Mouse (Mus musculus): ENCODE results near the gene 5530401A14Rik. TPM values are rescaled to one million over a fixed set of nuclear protein-coding genes. Genes with fewer than 3 reads are reported as not detected.

5530401A14Rik gene
- polyA plus RNA-seq, 1 experiment from 2014 or later: not detected

GRCm38 (mm10) chr11:81871506-81872213 lies 11.2 kb downstream of the 5530401A14Rik start:
- H3K9ac ChIP-seq: no peak overlapping the region
- H3K4me1 ChIP-seq (replicated peaks): no peaks in the 10 kb centered on the region
- H3K4me3 ChIP-seq (replicated peaks): no peak overlapping the region
- no peak for ATAC-seq (ENCODE audit: insufficient read depth)
- 47% methylated on average over 9 of the region's 9 CpGs for WGBS (ENCODE audit: insufficient replicate concordance)
- no peaks in the 10 kb centered on the region for H3K36me3 ChIP-seq (replicated peaks)
- no peaks in the 10 kb centered on the region for H3K27me3 ChIP-seq
- no peak overlapping the region for H3K27ac ChIP-seq (replicated peaks)
- no peak overlapping the region for H3K4me2 ChIP-seq
- no peaks in the 10 kb centered on the region for H3K9me3 ChIP-seq (replicated peaks)

GRCm38 (mm10) chr11:81896511-81896910 lies 36.0 kb downstream of the 5530401A14Rik start:
- ATAC-seq (ENCODE audit: insufficient read depth): no peak
- Histone ChIP-seq H3K9ac (no peak overlapping the region), H3K27ac (replicated peaks) (no peak overlapping the region), H3K4me2 (no peak overlapping the region), H3K27me3 (no peaks in the 10 kb centered on the region), H3K4me3 (replicated peaks) (no peak overlapping the region), H3K36me3 (replicated peaks) (no peaks in the 10 kb centered on the region), H3K4me1 (replicated peaks) (no peaks in the 10 kb centered on the region), H3K9me3 (replicated peaks) (no peaks in the 10 kb centered on the region)
- WGBS (ENCODE audit: insufficient replicate concordance): 55% methylated on average over 6 of the region's 6 CpGs

- no peak overlapping the region for H3K4me2 ChIP-seq
Observed at GRCm38 (mm10) chr11:81897547-81898354, 37.3 kb downstream of the 5530401A14Rik start.

GRCm38 (mm10) chr11:81902318-81902717 lies 41.8 kb downstream of the 5530401A14Rik start:
- no peaks in the 10 kb centered on the region for H3K27me3 ChIP-seq
- H3K4me1 ChIP-seq (replicated peaks): no peaks in the 10 kb centered on the region
- H3K9me3 ChIP-seq (replicated peaks): no peaks in the 10 kb centered on the region
- no peak overlapping the region for H3K9ac ChIP-seq
- H3K27ac ChIP-seq (replicated peaks): no peak overlapping the region
- ATAC-seq (ENCODE audit: insufficient read depth): no peak
- no peak overlapping the region for H3K4me2 ChIP-seq
- no peak overlapping the region for H3K4me3 ChIP-seq (replicated peaks)
- no peaks in the 10 kb centered on the region for H3K36me3 ChIP-seq (replicated peaks)

More at GRCm38 (mm10) chr11:81897547-81898354, 37.3 kb downstream of the 5530401A14Rik start:
- Histone ChIP-seq H3K36me3 (replicated peaks) (no peaks in the 10 kb centered on the region), H3K27ac (replicated peaks) (no peak overlapping the region), H3K4me1 (replicated peaks) (no peaks in the 10 kb centered on the region), H3K4me3 (replicated peaks) (no peak overlapping the region), H3K27me3 (no peaks in the 10 kb centered on the region), H3K9me3 (replicated peaks) (no peaks in the 10 kb centered on the region), H3K9ac (no peak overlapping the region)
- no peak for ATAC-seq (ENCODE audit: insufficient read depth)
- WGBS (ENCODE audit: insufficient replicate concordance): 10% methylated on average over 8 of the region's 8 CpGs

GRCm38 (mm10) chr11:81908760-81909159 lies 48.3 kb downstream of the 5530401A14Rik start:
- WGBS (ENCODE audit: insufficient replicate concordance): 56% methylated on average over 1 of the region's 1 CpGs
- no peak for ATAC-seq (ENCODE audit: insufficient read depth)
- no peak overlapping the region for H3K27ac ChIP-seq (replicated peaks)

GRCm38 (mm10) chr11:81909397-81909894 lies 49.0 kb downstream of the 5530401A14Rik start:
- no peak overlapping the region for H3K4me2 ChIP-seq
- H3K9ac ChIP-seq: no peak overlapping the region
- ATAC-seq (ENCODE audit: insufficient read depth): no peak
- H3K36me3 ChIP-seq (replicated peaks): no peaks in the 10 kb centered on the region
- no peaks in the 10 kb centered on the region for H3K27me3 ChIP-seq
- H3K4me1 ChIP-seq (replicated peaks): no peaks in the 10 kb centered on the region
- WGBS (ENCODE audit: insufficient replicate concordance): 18% methylated on average over 5 of the region's 5 CpGs
- no peaks in the 10 kb centered on the region for H3K9me3 ChIP-seq (replicated peaks)
- no peak overlapping the region for H3K27ac ChIP-seq (replicated peaks)
- H3K4me3 ChIP-seq (replicated peaks): no peak overlapping the region

More at GRCm38 (mm10) chr11:81908760-81909159, 48.3 kb downstream of the 5530401A14Rik start:
- H3K9ac ChIP-seq: no peak overlapping the region
- H3K9me3 ChIP-seq (replicated peaks): no peaks in the 10 kb centered on the region
- no peaks in the 10 kb centered on the region for H3K4me1 ChIP-seq (replicated peaks)
- no peak overlapping the region for H3K4me3 ChIP-seq (replicated peaks)
- H3K4me2 ChIP-seq: no peak overlapping the region
- H3K27me3 ChIP-seq: no peaks in the 10 kb centered on the region
- H3K36me3 ChIP-seq (replicated peaks): no peaks in the 10 kb centered on the region

GRCm38 (mm10) chr11:81913071-81913470 lies 52.6 kb downstream of the 5530401A14Rik start:
- no peak overlapping the region for H3K9ac ChIP-seq
- no peaks in the 10 kb centered on the region for H3K27me3 ChIP-seq
- H3K4me3 ChIP-seq (replicated peaks): no peak overlapping the region
- H3K9me3 ChIP-seq (replicated peaks): no peaks in the 10 kb centered on the region
- 40% methylated on average over 4 of the region's 4 CpGs for WGBS (ENCODE audit: insufficient replicate concordance)
- no peak for ATAC-seq (ENCODE audit: insufficient read depth)
- no peaks in the 10 kb centered on the region for H3K36me3 ChIP-seq (replicated peaks)
- no peak overlapping the region for H3K4me2 ChIP-seq
- no peaks in the 10 kb centered on the region for H3K4me1 ChIP-seq (replicated peaks)
- no peak overlapping the region for H3K27ac ChIP-seq (replicated peaks)

GRCm38 (mm10) chr11:81915501-81915900 lies 55.0 kb downstream of the 5530401A14Rik start:
- ATAC-seq (ENCODE audit: insufficient read depth): no peak
- Histone ChIP-seq H3K27me3 (no peaks in the 10 kb centered on the region), H3K4me2 (no peak overlapping the region), H3K4me1 (replicated peaks) (no peaks in the 10 kb centered on the region), H3K36me3 (replicated peaks) (no peaks in the 10 kb centered on the region), H3K9me3 (replicated peaks) (no peaks in the 10 kb centered on the region), H3K27ac (replicated peaks) (no peak overlapping the region), H3K9ac (no peak overlapping the region), H3K4me3 (replicated peaks) (no peak overlapping the region)
- WGBS (ENCODE audit: insufficient replicate concordance): 61% methylated on average over 6 of the region's 6 CpGs

GRCm38 (mm10) chr11:81923096-81923495 lies 62.6 kb downstream of the 5530401A14Rik start:
- ATAC-seq (ENCODE audit: insufficient read depth): no peak
- H3K9me3 ChIP-seq (replicated peaks): no peaks in the 10 kb centered on the region
- WGBS (ENCODE audit: insufficient replicate concordance): 45% methylated on average over 2 of the region's 2 CpGs

GRCm38 (mm10) chr11:81923626-81924025 lies 63.2 kb downstream of the 5530401A14Rik start:
- Histone ChIP-seq H3K9ac (no peak overlapping the region), H3K9me3 (replicated peaks) (no peaks in the 10 kb centered on the region), H3K4me3 (replicated peaks) (no peak overlapping the region), H3K4me2 (no peak overlapping the region), H3K36me3 (replicated peaks) (no peaks in the 10 kb centered on the region), H3K4me1 (replicated peaks) (no peaks in the 10 kb centered on the region), H3K27me3 (no peaks in the 10 kb centered on the region), H3K27ac (replicated peaks) (no peak overlapping the region)
- ATAC-seq (ENCODE audit: insufficient read depth): no peak
- WGBS (ENCODE audit: insufficient replicate concordance): 61% methylated on average over 4 of the region's 4 CpGs

More at GRCm38 (mm10) chr11:81923096-81923495, 62.6 kb downstream of the 5530401A14Rik start:
- Histone ChIP-seq H3K9ac (no peak overlapping the region), H3K27ac (replicated peaks) (no peak overlapping the region), H3K4me2 (no peak overlapping the region), H3K27me3 (no peaks in the 10 kb centered on the region), H3K4me3 (replicated peaks) (no peak overlapping the region), H3K36me3 (replicated peaks) (no peaks in the 10 kb centered on the region), H3K4me1 (replicated peaks) (no peaks in the 10 kb centered on the region)

GRCm38 (mm10) chr11:81926393-81926792 lies 65.9 kb downstream of the 5530401A14Rik start:
- H3K4me3 ChIP-seq (replicated peaks): no peak overlapping the region
- H3K36me3 ChIP-seq (replicated peaks): no peaks in the 10 kb centered on the region
- H3K27me3 ChIP-seq: no peaks in the 10 kb centered on the region
- ATAC-seq (ENCODE audit: insufficient read depth): no peak
- no peaks in the 10 kb centered on the region for H3K9me3 ChIP-seq (replicated peaks)
- no peak overlapping the region for H3K4me2 ChIP-seq
- no peak overlapping the region for H3K9ac ChIP-seq
- H3K4me1 ChIP-seq (replicated peaks): no peaks in the 10 kb centered on the region
- H3K27ac ChIP-seq (replicated peaks): no peak overlapping the region
